Mouse (Mus musculus) inflammation-experienced regulatory T-cells, adult 6 months (primary cell): ENCODE measurements around the gene Tmub2. TPM values are rescaled to one million over a fixed set of nuclear protein-coding genes. Genes with fewer than 3 reads are reported as not detected.

Source experiments
- ATAC-seq: one replicate; pipeline ENCODE4 v1.8.0; 2017
- polyA plus RNA-seq, 3 experiments: library from polyadenylated mRNA; unstranded; fragments of 100-300 nt; shearing (Covaris generic); gene quantifications; one replicate each; pipeline ENCODE4 v1.2.1; 2017

Gene Tmub2
- polyA plus RNA-seq, 3 experiments from 2014 or later: 43.1 to 61.2 (median 51.8) TPM

DNA sequence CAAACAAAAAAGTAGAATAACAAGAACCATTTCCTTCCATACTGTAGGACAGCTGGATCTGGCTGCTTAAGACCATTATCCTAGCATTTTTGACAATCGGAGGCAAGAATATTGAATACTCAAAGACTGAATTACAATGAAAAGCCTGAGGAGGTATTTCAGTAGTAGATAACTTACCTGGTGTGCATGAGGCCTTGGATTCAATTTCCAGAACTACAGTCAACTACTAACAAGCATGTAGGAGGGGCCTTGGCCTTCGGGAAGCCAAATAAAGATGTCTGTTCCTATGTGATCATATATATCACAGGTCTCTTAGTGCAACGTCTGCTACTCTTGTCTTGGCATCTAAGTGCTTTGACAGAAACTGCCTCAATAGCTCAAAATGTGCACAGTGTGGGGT is 45.3 kb downstream of the Tmub2 start:
- no peak for ATAC-seq

DNA sequence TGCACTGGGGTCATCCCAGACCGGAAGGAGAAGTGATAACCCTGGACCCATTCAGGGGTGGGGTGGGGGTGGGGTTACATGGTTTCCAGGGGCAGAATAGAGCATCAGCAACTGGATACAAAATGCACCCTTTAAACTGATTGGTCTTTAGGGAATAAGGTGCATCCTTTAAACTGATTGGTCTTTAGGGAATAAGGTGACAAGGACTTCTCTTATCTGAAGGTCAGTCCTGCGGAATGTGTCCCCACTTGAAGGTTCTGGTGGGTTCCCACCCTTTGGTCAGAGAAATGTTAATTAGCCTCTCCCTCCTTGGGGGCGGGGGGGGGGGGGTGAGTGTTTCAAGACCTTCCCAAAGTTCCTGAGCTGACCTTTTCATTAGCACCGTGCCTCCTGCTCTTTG is 47.1 kb downstream of the Tmub2 start:
- no peak for ATAC-seq

DNA sequence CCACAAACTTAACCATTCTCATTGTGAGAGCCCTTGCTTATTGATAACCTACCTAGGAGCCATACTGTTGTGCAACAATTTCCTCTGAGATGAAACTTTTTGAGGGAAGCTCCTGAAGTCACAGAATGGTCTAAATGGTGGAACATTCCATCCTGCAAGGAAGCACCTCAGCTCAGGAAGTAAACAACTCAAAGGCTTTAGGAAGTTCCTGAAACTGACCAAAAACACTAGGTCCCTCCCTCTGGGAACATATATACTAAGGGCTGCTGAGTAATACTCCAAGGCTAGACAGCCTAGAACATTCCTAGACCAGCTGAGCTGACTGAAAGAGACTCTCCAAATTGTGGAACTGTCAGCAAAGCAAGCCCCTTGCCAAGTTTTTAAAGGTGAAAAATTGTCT is 48.3 kb downstream of the Tmub2 start:
- no peak for ATAC-seq

DNA sequence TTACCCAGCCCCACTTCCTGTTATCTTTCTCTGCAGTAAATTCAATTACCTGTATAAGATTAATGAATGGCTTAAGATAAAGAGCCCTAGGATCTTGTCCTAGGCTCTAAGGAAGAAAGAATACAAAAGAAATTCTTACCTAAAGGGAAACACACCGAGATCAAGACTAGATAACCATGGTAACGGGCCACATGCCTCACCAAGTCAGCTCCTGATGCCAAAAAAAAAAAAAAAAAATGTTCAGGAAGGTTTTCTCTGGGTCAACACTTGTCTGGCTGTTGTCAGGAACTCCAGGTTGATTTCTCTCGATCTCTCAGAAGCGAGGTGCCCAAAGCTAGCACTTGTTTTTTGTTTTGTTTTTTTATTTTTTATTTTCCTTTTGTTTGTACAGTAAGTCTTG is 49.3 kb downstream of the Tmub2 start:
- ATAC-seq: no peak

DNA sequence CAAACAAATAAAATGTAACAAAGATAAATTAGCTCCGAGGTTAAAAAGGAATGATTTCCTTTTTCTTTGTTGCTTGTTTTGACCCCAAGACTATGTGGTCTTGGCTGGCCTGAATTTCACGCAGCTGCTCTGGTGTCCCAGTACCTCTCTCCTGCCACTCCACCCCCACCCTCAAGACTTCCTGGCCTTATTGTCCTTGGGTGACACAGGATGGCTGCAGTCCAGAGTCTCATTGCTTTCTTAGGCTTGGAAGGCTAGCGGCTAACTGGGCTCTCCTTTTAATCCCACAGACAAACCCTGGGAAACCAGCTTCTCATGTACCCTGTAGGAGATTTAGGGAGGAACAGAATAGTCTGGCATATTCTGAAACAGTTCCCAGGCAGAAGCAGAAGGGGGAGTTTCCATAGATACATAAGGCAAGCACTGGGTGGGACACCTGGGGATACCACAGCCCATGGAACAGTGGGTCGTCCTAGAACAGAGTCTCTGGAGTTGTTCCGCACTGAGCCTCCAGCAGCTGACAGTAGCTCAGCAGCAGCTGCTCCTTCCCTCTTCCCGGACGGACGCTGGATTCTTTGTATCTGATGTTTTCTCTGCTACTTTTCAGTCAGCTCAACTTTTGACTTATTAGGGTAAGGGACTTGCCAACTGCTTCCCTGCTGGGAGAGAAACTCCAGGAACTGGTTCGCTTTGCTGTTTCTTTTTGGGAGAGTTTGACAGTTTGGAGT is 50.4 kb downstream of the Tmub2 start:
- ATAC-seq: no peak

DNA sequence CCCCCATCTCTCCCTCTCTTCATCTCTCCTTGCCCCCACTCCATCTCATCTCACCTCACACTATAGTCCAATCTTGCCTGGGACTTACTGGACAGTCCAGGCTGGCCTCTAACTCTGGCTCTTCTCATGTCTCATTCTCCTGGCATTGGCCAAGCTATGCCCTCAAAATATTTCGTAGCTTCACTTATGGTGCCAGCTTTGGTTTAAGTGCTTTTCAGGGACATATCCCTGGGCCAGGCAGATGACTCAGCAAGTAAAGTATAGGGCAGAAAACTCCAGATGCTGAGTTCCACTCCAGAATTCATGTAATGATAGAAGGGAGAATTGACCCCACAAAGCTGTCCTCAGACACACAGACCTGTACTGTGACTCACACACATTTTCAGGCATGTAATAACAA is 51.5 kb downstream of the Tmub2 start:
- no peak for ATAC-seq

DNA sequence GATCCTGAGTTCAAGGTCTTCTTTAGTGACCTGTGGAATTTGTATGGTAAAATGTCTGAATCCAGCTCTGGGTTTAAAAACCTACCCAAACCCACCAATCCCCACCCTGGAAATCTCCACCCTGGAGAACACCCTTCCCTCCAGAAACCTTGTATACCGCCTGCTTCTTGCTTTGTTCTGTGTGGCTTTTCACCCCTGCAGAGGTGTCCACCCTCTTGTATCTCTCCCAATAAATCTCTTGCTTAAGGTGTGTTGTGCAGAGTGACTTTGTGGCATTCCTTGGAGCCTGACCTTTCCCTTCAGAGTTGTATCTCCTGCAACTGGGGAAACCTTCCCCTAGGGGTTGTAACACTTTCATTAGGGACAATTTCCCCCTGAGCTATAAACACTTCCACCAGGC is 53.2 kb downstream of the Tmub2 start:
- no peak for ATAC-seq

DNA sequence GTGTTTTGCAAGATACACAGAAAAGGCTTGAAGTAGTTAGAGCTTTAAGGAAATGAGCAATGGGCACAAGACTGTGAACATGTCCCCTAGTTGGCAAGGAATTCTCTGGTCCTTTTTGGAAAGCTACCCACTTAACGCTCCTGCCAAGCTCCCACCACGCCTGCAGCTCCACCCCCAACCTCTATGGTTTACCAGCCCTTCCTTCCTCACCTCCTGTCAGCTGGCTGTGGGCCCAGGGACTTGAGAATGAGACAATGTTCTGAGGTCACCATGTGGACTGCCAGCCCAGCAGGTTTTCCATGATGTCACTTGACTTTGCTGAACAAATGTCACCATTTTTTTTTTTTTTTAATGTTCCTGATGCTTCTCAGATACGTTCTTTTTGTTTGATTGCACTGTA is 53.8 kb downstream of the Tmub2 start:
- no peak for ATAC-seq

Other genes starting within 250 kb of the Tmub2 start
- under 1 TPM in 1 of 3 experiments, not detected in 2; 0.14 TPM for gene Cd300lg, start 243.4 kb upstream of the Tmub2 start, polyA plus RNA-seq
- gene Mpp2, start 196.4 kb upstream of the Tmub2 start, polyA plus RNA-seq: 1 to 10 TPM; 1.8 to 6.9 (median 3.5) TPM
- not detected for gene Ppy, start 183.6 kb upstream of the Tmub2 start, polyA plus RNA-seq
- not detected for gene Pyy, start 177.1 kb upstream of the Tmub2 start, polyA plus RNA-seq
- under 1 TPM in 1 of 3 experiments, not detected in 2; 0.28 TPM for gene Nags, start 139.4 kb upstream of the Tmub2 start, polyA plus RNA-seq
- 10 to 100 TPM; 11.9 to 15.3 (median 13.9) TPM for gene Tmem101, start 128.5 kb upstream of the Tmub2 start, polyA plus RNA-seq
- 10 to 100 TPM; 58.3 to 99.6 (median 68.0) TPM for gene Lsm12, start 99.6 kb upstream of the Tmub2 start, polyA plus RNA-seq
- 10 to 100 TPM; 18.7 to 39.7 (median 37.9) TPM for gene G6pc3, start 95.3 kb upstream of the Tmub2 start, polyA plus RNA-seq
- gene Hdac5, start 54.8 kb upstream of the Tmub2 start, polyA plus RNA-seq: 1 to 10 TPM; 6.8 to 8.2 (median 7.7) TPM
- gene BC030867, start 36.0 kb upstream of the Tmub2 start, polyA plus RNA-seq: 1 to 10 TPM in 2 of 3 experiments, under 1 TPM in 1; 0.95 to 7.0 (median 1.5) TPM
- gene Asb16, start 16.2 kb upstream of the Tmub2 start, polyA plus RNA-seq: not detected
- 1 to 10 TPM; 6.5 to 8.0 (median 6.9) TPM for gene Atxn7l3, start 11.7 kb downstream of the Tmub2 start, polyA plus RNA-seq
- gene Ubtf, start 34.8 kb downstream of the Tmub2 start, polyA plus RNA-seq: 10 to 100 TPM; 42.5 to 45.0 (median 44.6) TPM
- gene Slc4a1, start 81.3 kb downstream of the Tmub2 start, polyA plus RNA-seq: under 1 TPM in 1 of 3 experiments, not detected in 2; 0.08 TPM
- 1 to 10 TPM; 1.8 to 3.2 (median 2.0) TPM for gene Rundc3a, start 108.5 kb downstream of the Tmub2 start, polyA plus RNA-seq
- gene Slc25a39, start 123.0 kb downstream of the Tmub2 start, polyA plus RNA-seq: 10 to 100 TPM; 40.1 to 61.9 (median 53.3) TPM
- 10 to 100 TPM; 21.8 to 32.1 (median 26.1) TPM for gene Grn, start 145.4 kb downstream of the Tmub2 start, polyA plus RNA-seq
- gene Fam171a2, start 162.8 kb downstream of the Tmub2 start, polyA plus RNA-seq: not detected
- 1 to 10 TPM in 1 of 3 experiments, under 1 TPM in 2; 0.45 to 2.0 (median 0.94) TPM for gene Itga2b, start 185.2 kb downstream of the Tmub2 start, polyA plus RNA-seq